Mouse (Mus musculus): ENCODE results near the gene Npcd. TPM values are rescaled to one million over a fixed set of nuclear protein-coding genes. Genes with fewer than 3 reads are reported as not detected.

Gene Npcd
- polyA plus RNA-seq, 1 experiment from 2014 or later, result 0.22 TPM

DNA sequence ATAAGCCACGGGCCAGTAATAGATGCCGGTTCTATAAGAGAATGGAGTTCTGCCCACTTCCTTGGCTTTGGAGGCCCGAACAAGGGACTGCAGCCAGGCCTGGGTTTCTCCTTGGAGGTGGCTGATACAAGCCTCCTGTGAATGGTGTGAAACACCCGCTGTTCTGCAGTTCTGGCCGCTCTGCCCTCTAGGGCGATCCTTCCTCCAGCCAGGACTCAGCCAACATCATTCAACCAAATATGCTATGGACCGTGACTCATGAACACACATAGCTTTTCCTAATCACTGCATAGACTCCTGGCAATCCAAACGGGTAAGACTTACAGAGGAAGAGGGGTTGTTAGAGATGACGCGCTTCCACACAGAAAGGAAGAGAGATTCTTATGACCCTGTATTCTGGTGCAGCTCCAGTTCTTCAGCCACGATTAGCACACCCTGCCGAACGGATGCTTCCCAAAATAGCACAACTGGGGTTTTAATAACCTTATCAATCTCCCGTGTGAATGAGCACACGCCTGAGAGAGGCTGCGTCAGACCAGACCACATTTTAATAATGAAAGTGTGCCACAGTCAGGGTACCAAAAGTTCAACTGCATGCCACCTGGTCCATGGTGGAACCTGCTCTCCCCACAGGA lies 66.6 kb downstream of the Npcd start:
- ATAC-seq (ENCODE audit: low FRiP score, low TSS enrichment), result no peak
- WGBS, result 85% methylated on average over 16 of the region's 16 CpGs
- Histone ChIP-seq H3K4me1 (ENCODE audit: control insufficient read depth, insufficient read depth, low read length) (no peaks in the 10 kb centered on the region), H3K27me3 (ENCODE audit: control insufficient read depth, insufficient read depth, low read length) (no peaks in the 10 kb centered on the region), H3K36me3 (ENCODE audit: control insufficient read depth, insufficient read depth, low read length) (peaks cover 21% of the 10 kb centered on the region), H3K9ac (ENCODE audit: low read depth, low read length) (no peak overlapping the region), H3K4me2 (replicated peaks; ENCODE audit: low read depth, low read length) (no peak overlapping the region), H3K9me3 (ENCODE audit: control insufficient read depth, low read length) (no peaks in the 10 kb centered on the region), H3K4me3 (ENCODE audit: low read length) (no peak overlapping the region), H3K27ac (ENCODE audit: low read depth, low read length) (no peak overlapping the region)

DNA sequence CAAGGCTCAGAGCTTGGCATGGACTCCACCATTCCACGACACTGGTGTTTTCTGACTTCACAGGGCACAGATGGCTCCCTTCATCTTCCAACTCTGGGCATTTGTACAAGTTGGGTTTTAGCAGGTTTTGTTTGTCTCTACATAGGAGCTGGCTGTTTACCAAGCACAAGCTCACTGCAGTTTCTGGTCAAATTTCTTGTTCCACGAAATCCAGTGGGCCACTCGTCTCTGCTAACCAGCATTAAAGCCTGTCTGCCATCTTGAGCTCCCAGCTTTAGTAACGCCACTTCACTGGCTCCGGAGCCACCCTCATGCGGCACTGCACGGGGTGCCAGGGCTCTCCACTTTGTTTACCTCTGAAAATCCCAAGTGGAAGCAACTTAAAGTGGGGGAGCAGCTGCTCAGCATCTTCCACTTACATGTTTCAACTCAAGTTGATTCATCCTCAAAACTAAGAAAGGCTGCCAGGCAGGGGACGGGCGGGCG lies 67.4 kb downstream of the Npcd start:
- 90% methylated on average over 10 of the region's 10 CpGs for WGBS
- no peaks in the 10 kb centered on the region for H3K9me3 ChIP-seq (ENCODE audit: control insufficient read depth, low read length)
- peaks cover 27% of the 10 kb centered on the region for H3K36me3 ChIP-seq (ENCODE audit: control insufficient read depth, insufficient read depth, low read length)
- no peaks in the 10 kb centered on the region for H3K27me3 ChIP-seq (ENCODE audit: control insufficient read depth, insufficient read depth, low read length)
- no peak overlapping the region for H3K4me3 ChIP-seq (ENCODE audit: low read length)
- no peak for ATAC-seq (ENCODE audit: low FRiP score, low TSS enrichment)
- H3K9ac ChIP-seq (ENCODE audit: low read depth, low read length), result no peak overlapping the region
- no peak overlapping the region for H3K27ac ChIP-seq (ENCODE audit: low read depth, low read length)
- H3K4me1 ChIP-seq (ENCODE audit: control insufficient read depth, insufficient read depth, low read length), result no peaks in the 10 kb centered on the region
- H3K4me2 ChIP-seq (replicated peaks; ENCODE audit: low read depth, low read length), result no peak overlapping the region

DNA sequence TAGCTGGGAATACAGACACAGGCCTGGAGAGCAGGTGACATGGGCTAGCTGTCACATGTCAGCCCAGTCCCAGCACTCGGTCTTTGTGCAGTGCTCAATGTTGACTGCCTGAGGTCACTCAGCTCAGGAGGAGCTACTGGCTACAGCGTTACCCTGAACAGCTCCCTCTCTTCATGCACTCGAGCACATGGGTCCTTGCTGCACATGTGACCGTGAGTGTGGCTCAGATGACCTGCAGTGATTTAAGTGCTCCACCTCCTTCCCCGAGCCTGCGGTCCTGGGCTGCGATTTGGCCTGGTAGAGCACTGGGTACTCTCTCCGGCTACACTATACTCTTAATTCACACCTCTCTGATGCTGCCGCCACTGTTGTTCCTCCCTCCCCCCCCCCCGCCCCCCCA lies 67.9 kb downstream of the Npcd start:
- Histone ChIP-seq H3K9ac (ENCODE audit: low read depth, low read length) (no peak overlapping the region), H3K4me2 (replicated peaks; ENCODE audit: low read depth, low read length) (no peak overlapping the region), H3K4me3 (ENCODE audit: low read length) (no peak overlapping the region), H3K36me3 (ENCODE audit: control insufficient read depth, insufficient read depth, low read length) (peaks cover 30% of the 10 kb centered on the region), H3K27ac (ENCODE audit: low read depth, low read length) (no peak overlapping the region), H3K27me3 (ENCODE audit: control insufficient read depth, insufficient read depth, low read length) (no peaks in the 10 kb centered on the region), H3K9me3 (ENCODE audit: control insufficient read depth, low read length) (no peaks in the 10 kb centered on the region), H3K4me1 (ENCODE audit: control insufficient read depth, insufficient read depth, low read length) (no peaks in the 10 kb centered on the region)
- ATAC-seq (ENCODE audit: low FRiP score, low TSS enrichment), result no peak
- 20% methylated on average over 9 of the region's 10 CpGs for WGBS

DNA sequence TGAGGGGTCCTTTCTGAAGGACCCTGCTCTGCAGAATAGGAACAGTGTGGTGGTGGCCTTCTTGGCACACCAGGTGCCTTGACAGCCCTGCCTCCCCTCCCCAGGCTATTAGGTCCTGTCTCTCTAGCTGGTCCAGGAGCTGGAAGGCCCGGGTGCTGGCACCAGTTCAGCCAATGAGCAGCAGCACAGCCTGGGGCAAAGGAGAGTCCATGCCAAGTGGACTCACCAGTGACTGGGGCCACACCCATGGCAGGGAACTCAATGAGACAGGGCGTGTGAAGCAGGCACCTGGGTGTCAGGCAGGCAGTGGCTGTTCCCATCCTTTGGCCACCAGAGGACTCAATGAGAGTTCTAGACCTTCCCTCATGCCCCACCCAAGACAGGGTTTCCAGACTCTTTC lies 68.7 kb downstream of the Npcd start:
- ATAC-seq (ENCODE audit: low FRiP score, low TSS enrichment), result no peak
- no peak overlapping the region for H3K4me3 ChIP-seq (ENCODE audit: low read length)
- H3K4me1 ChIP-seq (ENCODE audit: control insufficient read depth, insufficient read depth, low read length), result no peaks in the 10 kb centered on the region
- H3K27ac ChIP-seq (ENCODE audit: low read depth, low read length), result no peak overlapping the region
- no peak overlapping the region for H3K9ac ChIP-seq (ENCODE audit: low read depth, low read length)
- peaks cover 30% of the 10 kb centered on the region for H3K36me3 ChIP-seq (ENCODE audit: control insufficient read depth, insufficient read depth, low read length)
- no peak overlapping the region for H3K4me2 ChIP-seq (replicated peaks; ENCODE audit: low read depth, low read length)
- 89% methylated on average over 2 of the region's 2 CpGs for WGBS
- no peaks in the 10 kb centered on the region for H3K27me3 ChIP-seq (ENCODE audit: control insufficient read depth, insufficient read depth, low read length)
- H3K9me3 ChIP-seq (ENCODE audit: control insufficient read depth, low read length), result no peaks in the 10 kb centered on the region

DNA sequence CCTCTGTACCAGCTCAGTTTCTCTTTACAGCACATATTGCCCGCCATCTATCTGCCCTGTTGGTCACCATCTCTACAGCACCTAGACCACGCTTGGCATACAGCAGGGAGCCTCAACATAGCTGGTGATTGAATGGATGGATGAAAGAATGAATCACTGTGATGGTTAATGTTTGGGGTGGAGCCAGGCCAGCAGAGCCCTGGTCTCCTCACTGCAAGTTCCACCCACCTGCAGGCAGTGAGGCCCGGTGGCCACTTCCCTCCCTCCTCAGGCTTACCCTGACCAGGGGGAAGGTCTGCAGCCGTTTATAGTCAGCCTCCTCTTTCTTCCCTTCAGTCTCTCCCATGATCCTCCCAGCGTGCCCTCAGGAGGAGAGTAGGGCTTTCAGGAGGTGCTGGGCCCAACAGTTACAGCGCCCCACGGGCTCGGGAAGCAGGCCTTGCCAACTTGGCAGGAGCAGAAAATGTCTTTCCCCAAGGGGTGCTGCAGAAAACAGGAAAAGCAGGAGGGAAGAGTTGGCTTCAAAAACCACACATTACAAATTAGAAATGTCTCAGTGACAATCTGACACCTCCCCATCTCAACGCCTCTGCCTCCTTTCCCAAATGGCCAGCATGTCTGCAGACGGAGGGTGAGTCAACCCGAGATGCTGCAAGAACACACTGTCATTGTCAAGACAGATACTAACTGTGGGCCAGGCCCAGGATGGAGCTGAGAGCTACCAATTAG lies 69.3 kb downstream of the Npcd start:
- H3K4me1 ChIP-seq (ENCODE audit: control insufficient read depth, insufficient read depth, low read length), result no peaks in the 10 kb centered on the region
- no peaks in the 10 kb centered on the region for H3K9me3 ChIP-seq (ENCODE audit: control insufficient read depth, low read length)
- no peaks in the 10 kb centered on the region for H3K27me3 ChIP-seq (ENCODE audit: control insufficient read depth, insufficient read depth, low read length)
- H3K9ac ChIP-seq (ENCODE audit: low read depth, low read length), result no peak overlapping the region
- 71% methylated on average over 11 of the region's 11 CpGs for WGBS
- peaks cover 30% of the 10 kb centered on the region for H3K36me3 ChIP-seq (ENCODE audit: control insufficient read depth, insufficient read depth, low read length)
- no peak overlapping the region for H3K4me2 ChIP-seq (replicated peaks; ENCODE audit: low read depth, low read length)
- no peak overlapping the region for H3K27ac ChIP-seq (ENCODE audit: low read depth, low read length)
- H3K4me3 ChIP-seq (ENCODE audit: low read length), result no peak overlapping the region
- ATAC-seq (ENCODE audit: low FRiP score, low TSS enrichment), result no peak

DNA sequence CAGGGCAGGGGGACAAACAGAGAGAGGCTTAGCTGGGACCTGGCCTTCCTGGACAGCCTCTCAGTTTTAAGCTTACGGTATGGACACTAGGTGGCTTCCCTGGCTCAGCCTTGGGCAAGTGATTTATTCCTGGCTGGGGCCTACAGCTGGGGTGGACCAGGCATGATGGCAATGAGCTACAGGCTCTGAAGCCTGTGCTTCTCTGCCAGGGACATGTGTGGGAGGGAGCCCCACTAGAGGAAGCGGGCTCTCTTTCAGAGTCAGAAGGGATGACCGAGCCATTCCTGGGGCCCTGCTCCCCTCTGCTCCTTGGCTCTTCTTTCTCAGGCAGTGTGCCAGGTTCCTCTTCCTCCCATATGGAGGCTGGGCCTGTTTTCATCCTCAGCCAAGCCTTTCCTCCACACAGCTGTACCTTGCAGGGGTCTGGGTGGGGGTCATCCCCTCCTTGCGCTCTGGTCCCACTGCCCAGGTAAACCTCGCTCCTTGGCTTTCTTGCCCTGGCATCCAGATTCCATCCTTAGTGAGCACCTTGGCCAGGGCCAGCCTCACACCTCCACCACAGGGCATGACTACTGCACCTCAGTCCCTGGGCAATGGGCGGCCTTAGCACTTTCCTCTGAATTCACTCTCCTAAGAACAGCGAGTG lies 70.3 kb downstream of the Npcd start:
- Histone ChIP-seq H3K27me3 (ENCODE audit: control insufficient read depth, insufficient read depth, low read length) (no peaks in the 10 kb centered on the region), H3K4me2 (replicated peaks; ENCODE audit: low read depth, low read length) (no peak overlapping the region), H3K9me3 (ENCODE audit: control insufficient read depth, low read length) (no peaks in the 10 kb centered on the region), H3K4me3 (ENCODE audit: low read length) (no peak overlapping the region), H3K4me1 (ENCODE audit: control insufficient read depth, insufficient read depth, low read length) (no peaks in the 10 kb centered on the region), H3K36me3 (ENCODE audit: control insufficient read depth, insufficient read depth, low read length) (peaks cover 30% of the 10 kb centered on the region), H3K27ac (ENCODE audit: low read depth, low read length) (no peak overlapping the region), H3K9ac (ENCODE audit: low read depth, low read length) (no peak overlapping the region)
- 80% methylated on average over 7 of the region's 7 CpGs for WGBS
- no peak for ATAC-seq (ENCODE audit: low FRiP score, low TSS enrichment)

DNA sequence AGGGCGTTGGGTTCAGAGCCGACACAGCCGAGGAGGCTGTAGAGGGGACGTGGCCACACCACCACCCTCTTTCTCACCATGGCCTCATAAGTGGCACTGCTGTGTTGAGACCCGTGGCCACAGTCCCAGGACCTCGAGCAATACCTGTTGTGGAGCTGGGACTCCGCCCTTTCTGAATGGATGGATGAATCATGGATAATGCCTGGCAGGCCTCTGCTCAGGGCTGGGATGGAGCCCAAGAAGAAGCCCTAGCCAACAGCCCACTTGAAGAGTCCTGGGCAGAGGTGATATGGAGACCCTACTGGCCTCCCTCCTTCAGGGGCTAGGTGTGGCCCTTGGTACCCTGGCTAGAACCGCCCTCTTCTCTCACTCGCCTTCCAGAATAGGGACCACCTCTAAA lies 71.0 kb downstream of the Npcd start:
- no peaks in the 10 kb centered on the region for H3K27me3 ChIP-seq (ENCODE audit: control insufficient read depth, insufficient read depth, low read length)
- H3K9ac ChIP-seq (ENCODE audit: low read depth, low read length), result no peak overlapping the region
- WGBS, result 95% methylated on average over 9 of the region's 9 CpGs
- no peaks in the 10 kb centered on the region for H3K9me3 ChIP-seq (ENCODE audit: control insufficient read depth, low read length)
- ATAC-seq (ENCODE audit: low FRiP score, low TSS enrichment), result no peak
- no peak overlapping the region for H3K4me3 ChIP-seq (ENCODE audit: low read length)
- peaks cover 30% of the 10 kb centered on the region for H3K36me3 ChIP-seq (ENCODE audit: control insufficient read depth, insufficient read depth, low read length)
- H3K27ac ChIP-seq (ENCODE audit: low read depth, low read length), result no peak overlapping the region
- no peaks in the 10 kb centered on the region for H3K4me1 ChIP-seq (ENCODE audit: control insufficient read depth, insufficient read depth, low read length)
- no peak overlapping the region for H3K4me2 ChIP-seq (replicated peaks; ENCODE audit: low read depth, low read length)

DNA sequence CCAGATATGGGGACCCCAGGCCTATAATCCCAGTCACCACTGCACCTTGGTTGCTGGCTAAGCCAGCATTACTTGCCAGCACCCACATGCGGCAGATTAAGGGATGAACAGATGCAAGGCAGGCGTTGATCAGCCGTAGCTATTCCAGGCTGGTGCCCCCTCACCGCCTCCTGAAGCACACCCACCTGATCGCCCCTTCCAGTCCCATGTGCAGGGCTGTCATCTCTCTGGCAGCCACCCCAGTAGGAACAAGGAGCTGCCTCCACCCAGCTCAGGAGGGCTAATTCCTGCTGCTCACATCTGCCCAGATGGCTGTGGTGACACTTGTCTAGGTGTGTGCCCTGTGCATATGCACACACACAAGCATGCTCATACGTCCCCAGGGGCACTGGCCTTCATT lies 73.1 kb downstream of the Npcd start:
- Histone ChIP-seq H3K27me3 (ENCODE audit: control insufficient read depth, insufficient read depth, low read length) (no peaks in the 10 kb centered on the region), H3K9ac (ENCODE audit: low read depth, low read length) (no peak overlapping the region), H3K36me3 (ENCODE audit: control insufficient read depth, insufficient read depth, low read length) (peaks cover 30% of the 10 kb centered on the region), H3K4me2 (replicated peaks; ENCODE audit: low read depth, low read length) (no peak overlapping the region), H3K9me3 (ENCODE audit: control insufficient read depth, low read length) (no peaks in the 10 kb centered on the region), H3K4me1 (ENCODE audit: control insufficient read depth, insufficient read depth, low read length) (no peaks in the 10 kb centered on the region), H3K27ac (ENCODE audit: low read depth, low read length) (no peak overlapping the region), H3K4me3 (ENCODE audit: low read length) (no peak overlapping the region)
- no peak for ATAC-seq (ENCODE audit: low FRiP score, low TSS enrichment)
- WGBS, result 91% methylated on average over 6 of the region's 6 CpGs

DNA sequence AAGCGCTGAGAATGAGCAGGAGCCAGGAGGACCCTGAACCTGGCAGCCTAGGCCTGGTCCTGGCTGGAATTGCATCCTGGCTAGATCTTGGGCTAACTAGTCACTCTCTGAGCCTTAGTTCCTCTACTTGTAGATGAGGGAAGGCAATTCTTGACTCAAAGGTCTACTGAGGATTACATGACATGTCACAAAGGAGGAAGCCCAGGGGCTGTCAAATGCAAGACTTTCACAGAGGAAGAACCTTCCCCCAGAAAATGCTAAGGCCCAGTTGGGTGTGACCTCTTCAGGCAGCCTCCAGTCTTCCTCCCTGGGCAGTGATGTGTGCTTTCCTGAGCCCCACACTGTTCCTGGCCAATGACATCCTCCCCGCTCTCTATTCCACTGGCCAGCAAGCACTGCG lies 76.9 kb downstream of the Npcd start:
- WGBS, result 97% methylated on average over 3 of the region's 3 CpGs
- Histone ChIP-seq H3K36me3 (ENCODE audit: control insufficient read depth, insufficient read depth, low read length) (peaks cover 7% of the 10 kb centered on the region; the same call in 1 of the 2 replicates), H3K4me2 (replicated peaks; ENCODE audit: low read depth, low read length) (no peak overlapping the region), H3K27me3 (ENCODE audit: control insufficient read depth, insufficient read depth, low read length) (no peaks in the 10 kb centered on the region), H3K4me3 (ENCODE audit: low read length) (no peak overlapping the region), H3K9me3 (ENCODE audit: control insufficient read depth, low read length) (no peaks in the 10 kb centered on the region), H3K4me1 (ENCODE audit: control insufficient read depth, insufficient read depth, low read length) (no peaks in the 10 kb centered on the region), H3K27ac (ENCODE audit: low read depth, low read length) (no peak overlapping the region), H3K9ac (ENCODE audit: low read depth, low read length) (no peak overlapping the region)
- ATAC-seq (ENCODE audit: low FRiP score, low TSS enrichment), result no peak
